Comparison of ENCODE assay signal across 8 mouse cellular contexts in genomic region chr12:3792248-3792647, GRCm38 (mm10). TPM values are rescaled to one million over a fixed set of nuclear protein-coding genes. Genes with fewer than 3 reads are reported as not detected.
DNase-seq lines count a peak whose midpoint lies in the region; ATAC-seq and TF ChIP-seq lines count a peak whose summit lies in the region.

No protein-coding gene starts in this region.

- H3K27me3 ChIP-seq in heart, embryonic 13.5 days (replicated peaks): no peaks in the 10 kb centered on the region
- no peaks in the 10 kb centered on the region for H3K27me3 ChIP-seq in MEL (ENCODE audit: control insufficient read depth in 1 of 2, insufficient read depth in 2 of 2, low read length in 2 of 2)
- H3K27me3 ChIP-seq in forebrain, postnatal 0 days (ENCODE audit: insufficient read depth, low read length): no peaks in the 10 kb centered on the region
- H3K27me3 ChIP-seq in midbrain, embryonic 10.5 days (ENCODE audit: low read depth, poor library complexity, severe bottlenecking): peaks cover 21% of the 10 kb centered on the region

- TF ChIP-seq POLR2A in MEL (IDR thresholded peaks at IDR 0.05; ENCODE audit: control insufficient read depth in 1 of 2, insufficient read depth in 1 of 2, low read depth in 1 of 2, low read length in 2 of 2, poor library complexity in 1 of 2): no peak

- no peak overlapping the region for H3K27ac ChIP-seq in heart, embryonic 13.5 days (replicated peaks)
- no peak overlapping the region for H3K27ac ChIP-seq in MEL (ENCODE audit: control insufficient read depth, low read depth, low read length)
- H3K27ac ChIP-seq in forebrain, postnatal 0 days (ENCODE audit: low read depth, low read length): no peak overlapping the region
- peak overlapping the region; percentile 65 for H3K27ac ChIP-seq in midbrain, embryonic 10.5 days (replicated peaks)

- intact Hi-C loops in left cerebral cortex, postnatal 4 days (cut with DNase I): loop anchor here (10.0 kb wide), 1 partner anchor 97 kb away; no protein-coding TSS in a partner anchor
- intact Hi-C loops in gastrocnemius, postnatal 36 days (cut with DNase I): loop anchor here (5.0 kb wide), 2 partner anchors 95 to 255 kb away; no protein-coding TSS in a partner anchor

- TF ChIP-seq EP300 in MEL (IDR thresholded peaks at IDR 0.05; ENCODE audit: low read depth in 1 of 2, low read length in 2 of 2): no peak

- TF ChIP-seq CTCF in MEL (IDR thresholded peaks at IDR 0.05 in 2 of 3, conservative IDR thresholded peaks at IDR 0.05 in 1 of 3; ENCODE audit: control insufficient read depth in 1 of 3, insufficient read depth in 1 of 3, low read depth in 2 of 3, low read length in 3 of 3, poor library complexity in 1 of 3, severe bottlenecking in 1 of 3): no peak
- no peak for TF ChIP-seq CTCF in forebrain, postnatal 0 days (IDR thresholded peaks at IDR 0.05; ENCODE audit: low read depth)

- H3K36me3 ChIP-seq in heart, embryonic 13.5 days: no peaks in the 10 kb centered on the region
- no peaks in the 10 kb centered on the region for H3K36me3 ChIP-seq in MEL (ENCODE audit: control insufficient read depth in 1 of 2, insufficient read depth in 2 of 2, low read length in 2 of 2)
- H3K36me3 ChIP-seq in forebrain, postnatal 0 days (ENCODE audit: insufficient read depth): no peaks in the 10 kb centered on the region
- H3K36me3 ChIP-seq in midbrain, embryonic 10.5 days: no peaks in the 10 kb centered on the region

- peak overlapping the region; percentile 82 for H3K9ac ChIP-seq in heart, embryonic 13.5 days
- peak overlapping the region; percentile 54 for H3K9ac ChIP-seq in MEL (ENCODE audit: control insufficient read depth, low read depth, low read length, poor library complexity, severe bottlenecking)
- H3K9ac ChIP-seq in forebrain, postnatal 0 days: peak overlapping the region; percentile 42; the same call in 1 of the 2 replicates

- peak overlapping the region; percentile 80 for H3K4me2 ChIP-seq in heart, embryonic 13.5 days
- H3K4me2 ChIP-seq in forebrain, postnatal 0 days (ENCODE audit: low read depth): peak overlapping the region; percentile 48

- H3K9me3 ChIP-seq in heart, embryonic 13.5 days: no peaks in the 10 kb centered on the region
- H3K9me3 ChIP-seq in MEL (replicated peaks; ENCODE audit: insufficient read depth, low read length): no peaks in the 10 kb centered on the region
- H3K9me3 ChIP-seq in forebrain, postnatal 0 days (ENCODE audit: low read length): no peaks in the 10 kb centered on the region
- H3K9me3 ChIP-seq in midbrain, embryonic 10.5 days (replicated peaks): no peaks in the 10 kb centered on the region

- no peak for DNase-seq in heart, postnatal 4 days
- peak; percentile 33 for DNase-seq in MEL (ENCODE audit: low read depth, low spot score)
- no peak for DNase-seq in forebrain, postnatal 0 days
- no peak for DNase-seq in midbrain, embryonic 10.5 days (ENCODE audit: low spot score)
- no peak for DNase-seq in left cerebral cortex, postnatal 4 days
- DNase-seq in gastrocnemius, postnatal 36 days: no peak
- no peak for DNase-seq in cerebellum, adult 18-20 months

- H3K4me1 ChIP-seq in heart, embryonic 13.5 days: peaks cover 28% of the 10 kb centered on the region
- peaks cover 0 to 8% of the 10 kb centered on the region in 2 experiments; a peak in 2 of 4 replicates for H3K4me1 ChIP-seq in MEL (ENCODE audit: control insufficient read depth in 1 of 2, insufficient read depth in 2 of 2, low read length in 2 of 2)
- H3K4me1 ChIP-seq in forebrain, postnatal 0 days (ENCODE audit: insufficient read depth): 0 out of 2 replicates have a peak, but pooled peaks cover 4% of the 10 kb centered on the region
- H3K4me1 ChIP-seq in midbrain, embryonic 10.5 days: peaks cover 34% of the 10 kb centered on the region

- no peaks in the 10 kb centered on the region for H3K79me2 ChIP-seq in MEL (ENCODE audit: control insufficient read depth, insufficient read depth, low read length, poor library complexity)

- no peak for ATAC-seq in heart, embryonic 13.5 days (ENCODE audit: extremely low read depth, insufficient number of reproducible peaks, low FRiP score, low TSS enrichment)
- ATAC-seq in forebrain, postnatal 0 days: peak; percentile 10; the same call in 1 of the 2 replicates

- WGBS in heart, embryonic 13.5 days: 17% methylated on average over 8 of the region's 8 CpGs
- WGBS in forebrain, postnatal 0 days: 17% methylated on average over 8 of the region's 8 CpGs
- WGBS in midbrain, embryonic 10.5 days: 29% methylated on average over 8 of the region's 8 CpGs

- TF ChIP-seq RAD21 in MEL (IDR thresholded peaks at IDR 0.05; ENCODE audit: low read depth, low read length): no peak

- peak overlapping the region; percentile 55 for H3K4me3 ChIP-seq in heart, embryonic 13.5 days
- peak overlapping the region; percentile 64 to 80 for H3K4me3 ChIP-seq in MEL (ENCODE audit: control insufficient read depth in 1 of 2, insufficient read depth in 1 of 2, low read depth in 2 of 2, low read length in 2 of 2)
- H3K4me3 ChIP-seq in forebrain, postnatal 0 days (ENCODE audit: low read depth, low read length): peak overlapping the region; percentile 17
- peak overlapping the region; percentile 49 for H3K4me3 ChIP-seq in midbrain, embryonic 10.5 days

TF ChIP-seq in MEL, 35 proteins besides CTCF, POLR2A, EP300 and RAD21:
- TF ChIP-seq BHLHE40 (IDR thresholded peaks at IDR 0.05; ENCODE audit: borderline replicate concordance, low read depth, low read length) (no peak), MAZ (IDR thresholded peaks at IDR 0.05; ENCODE audit: low read depth, low read length) (no peak), USF1 (IDR thresholded peaks at IDR 0.05; ENCODE audit: low read depth, low read length) (no peak), KAT2A (conservative IDR thresholded peaks at IDR 0.05; ENCODE audit: low read depth, low read length) (no peak), GATA1 (IDR thresholded peaks at IDR 0.05; ENCODE audit: low read depth, low read length) (no peak), ELF1 (IDR thresholded peaks at IDR 0.05; ENCODE audit: low read depth, low read length) (no peak), E2F4 (IDR thresholded peaks at IDR 0.05; ENCODE audit: borderline replicate concordance, low read depth, low read length) (no peak), CHD1 (IDR thresholded peaks at IDR 0.05; ENCODE audit: low read depth, low read length) (no peak), RCOR1 (IDR thresholded peaks at IDR 0.05; ENCODE audit: low read depth, low read length) (no peak), POLR2AphosphoS2 (IDR thresholded peaks at IDR 0.05; ENCODE audit: low read length) (no peak), SMC3 (IDR thresholded peaks at IDR 0.05; ENCODE audit: low read depth, low read length) (no peak), ZKSCAN1 (IDR thresholded peaks at IDR 0.05; ENCODE audit: low read depth, low read length) (no peak)

RNA-seq across cellular contexts. Expression of gene Dnmt3a, which starts 13.6 kb away (rescaled TPM):
- 94.2 and 108 TPM in 2 replicates for polyA plus RNA-seq in heart, embryonic 13.5 days (2015; fragmentation: Nextera tagmentation; extraction: Ambion mirVana)
- total RNA-seq in heart, postnatal 4 days (2021): 100 to 1,000 TPM; 118 TPM
- total RNA-seq in MEL (2012; rRNA removed): 15.4 and 15.9 TPM in 2 replicates
- polyA plus RNA-seq in MEL (2012; ENCODE audit: insufficient read depth in 1 of 2, insufficient read length in 2 of 2, low read depth in 1 of 2, low replicate concordance in 2 of 2, missing spikeins in 1 of 2): 10 to 100 TPM in 1 of 2 experiments, not detected in 1; 34.4 TPM
- total RNA-seq in forebrain, postnatal 0 days (2014; rRNA removed): 54.8 and 72.8 TPM in 2 replicates
- 51.1 and 91.4 TPM in 2 replicates for polyA plus RNA-seq in forebrain, postnatal 0 days (2015; fragmentation: Nextera tagmentation; extraction: Ambion mirVana)
- 92.2 and 115 TPM in 2 replicates for polyA plus RNA-seq in midbrain, embryonic 10.5 days (2016; fragmentation: Nextera tagmentation; extraction: Ambion mirVana)
- total RNA-seq in left cerebral cortex, postnatal 4 days (2021): 100 to 1,000 TPM; 184 to 206 TPM
- 10 to 100 TPM; 80.5 to 83.4 TPM for total RNA-seq in gastrocnemius, postnatal 36 days (2021)

Comparison
In these comparisons a context has a peak if more than half of its experiments do, and no peak if none do; other contexts are left out.
1. H3K4me3 ChIP-seq: peak in every context shown above with its lines; median percentile 72 in MEL; 55 in heart, embryonic 13.5 days; 49 in midbrain, embryonic 10.5 days; 17 in forebrain, postnatal 0 days.